Mouse (Mus musculus): ENCODE results near the gene Pts. TPM values are rescaled to one million over a fixed set of nuclear protein-coding genes. Genes with fewer than 3 reads are reported as not detected.

Gene Pts
- total RNA-seq, 4 experiments from 2014 or later: 30.9 to 41.7 (median 36.7) TPM

DNA sequence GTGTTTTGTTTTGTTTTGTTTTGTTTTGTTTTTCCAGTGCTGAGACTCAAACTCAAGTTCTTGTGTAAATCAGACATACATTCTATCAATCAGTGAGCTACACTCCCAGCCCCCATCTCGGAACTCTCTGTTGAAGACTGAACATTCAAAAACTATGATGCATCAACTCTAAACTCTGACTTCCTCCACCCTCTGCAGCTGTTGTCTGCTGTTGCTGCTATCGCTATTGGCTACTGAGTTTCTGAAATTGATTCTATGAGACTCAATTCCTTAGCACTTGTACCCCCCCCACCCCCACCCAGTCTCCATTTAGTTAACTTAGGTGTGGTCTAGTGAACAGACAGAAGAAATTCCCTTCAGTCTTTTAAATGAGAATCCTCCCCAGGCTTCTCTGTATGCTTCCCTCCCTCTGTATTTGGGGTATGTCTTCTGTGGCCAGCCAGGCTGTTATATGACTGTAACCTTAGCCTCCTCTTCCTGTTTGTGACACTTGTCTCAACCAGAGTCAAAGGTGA lies 36.9 kb downstream of the Pts start:
- DNase-seq (ENCODE audit: low spot score): no peak

DNA sequence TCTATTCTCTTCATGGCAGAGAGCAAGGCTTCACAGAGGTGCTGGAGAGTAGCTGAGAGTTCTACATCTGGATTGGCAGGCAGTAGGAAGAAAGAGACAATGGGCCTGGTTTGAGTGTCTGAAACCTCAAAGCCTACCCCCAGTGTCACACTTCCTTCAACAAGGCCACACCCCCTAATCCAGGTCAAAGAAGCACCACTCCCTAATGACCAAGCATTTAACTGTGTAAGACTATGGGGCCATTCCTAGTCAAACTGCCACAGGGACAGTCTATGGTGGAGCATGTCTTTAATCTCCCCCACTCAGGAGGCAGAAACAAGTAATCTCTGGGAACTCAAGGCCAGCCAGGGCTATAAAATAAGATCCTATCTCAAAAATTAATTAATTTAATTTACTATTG lies 37.7 kb downstream of the Pts start:
- no peak for DNase-seq (ENCODE audit: low spot score)

DNA sequence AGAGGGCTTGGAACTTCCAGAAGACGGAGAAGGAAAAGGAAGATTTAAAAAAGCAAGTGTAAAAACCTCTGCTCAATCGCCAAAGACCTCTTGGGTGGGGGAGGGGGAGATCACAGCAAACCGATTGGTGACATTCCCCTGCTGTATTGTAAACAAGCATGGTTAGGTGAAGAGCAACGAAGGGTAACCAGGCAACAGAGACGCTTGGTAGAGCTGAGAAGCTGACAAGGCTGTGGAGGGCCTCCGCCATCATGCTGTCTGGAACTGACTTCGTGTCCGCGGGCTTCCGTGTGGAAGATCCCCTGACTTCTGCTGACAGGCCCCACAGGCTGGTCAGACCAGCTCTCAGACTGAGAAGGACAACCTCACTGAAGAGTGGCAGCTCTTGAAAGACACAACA lies 43.0 kb downstream of the Pts start:
- DNase-seq (ENCODE audit: low spot score): no peak

DNA sequence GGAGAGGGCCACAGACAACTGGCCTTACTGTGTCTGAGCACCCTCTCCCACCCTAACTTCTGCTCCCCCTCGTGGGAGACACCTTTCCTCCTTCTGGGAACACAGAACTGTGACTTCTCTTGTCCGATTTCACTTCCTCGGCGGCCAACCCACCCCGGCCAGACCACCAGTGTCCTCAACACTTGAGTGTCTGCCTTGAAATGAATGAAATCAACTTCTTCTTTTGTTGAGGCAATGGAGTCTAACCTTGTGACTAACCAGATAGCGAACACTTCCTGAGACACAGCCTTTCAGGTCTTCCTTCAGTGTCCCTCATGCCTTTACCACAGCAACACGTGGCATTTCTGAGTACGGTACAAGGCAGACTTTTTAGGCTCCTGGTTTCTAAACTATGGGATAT lies 45.8 kb downstream of the Pts start:
- no peak for DNase-seq (ENCODE audit: low spot score)

DNA sequence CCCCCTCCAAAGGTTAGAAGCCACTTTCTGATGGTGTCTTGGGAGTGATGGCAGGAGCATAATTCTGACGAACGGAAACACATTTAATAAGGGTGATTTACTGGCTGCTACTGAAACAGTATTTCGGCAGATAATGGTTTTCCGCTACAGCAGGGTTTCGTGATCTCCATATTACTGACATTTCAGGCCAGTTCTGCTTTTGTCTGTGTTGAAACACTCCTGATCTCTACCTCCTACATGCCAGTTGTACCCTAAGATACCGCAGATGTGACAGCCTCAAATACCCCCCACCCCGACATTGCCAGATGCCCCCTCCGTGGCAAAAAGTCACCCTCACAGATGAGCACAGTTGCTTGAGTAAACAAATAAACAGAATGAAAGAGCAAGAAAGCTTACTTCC lies 49.0 kb downstream of the Pts start:
- no peak for DNase-seq (ENCODE audit: low spot score)

DNA sequence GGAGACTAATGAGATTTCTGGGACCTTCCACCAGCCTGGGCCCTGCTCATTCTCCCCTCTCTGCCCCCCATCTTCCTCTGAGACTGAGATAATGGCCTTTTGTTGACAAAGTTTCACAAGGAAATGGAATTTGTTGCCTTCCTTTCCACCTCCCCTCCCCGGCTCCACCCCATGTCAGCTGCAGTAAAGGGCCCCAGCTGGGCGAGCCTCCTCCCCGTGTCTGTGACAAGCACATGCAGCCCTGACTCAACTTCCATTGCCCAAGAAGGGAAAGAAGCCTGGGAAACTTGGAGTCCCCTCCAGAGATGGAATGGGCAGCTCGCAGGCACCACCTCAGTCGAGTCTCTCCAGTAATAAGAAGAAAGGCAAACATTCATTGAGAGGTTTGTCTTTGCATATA lies 49.7 kb downstream of the Pts start:
- DNase-seq (ENCODE audit: low spot score): no peak

DNA sequence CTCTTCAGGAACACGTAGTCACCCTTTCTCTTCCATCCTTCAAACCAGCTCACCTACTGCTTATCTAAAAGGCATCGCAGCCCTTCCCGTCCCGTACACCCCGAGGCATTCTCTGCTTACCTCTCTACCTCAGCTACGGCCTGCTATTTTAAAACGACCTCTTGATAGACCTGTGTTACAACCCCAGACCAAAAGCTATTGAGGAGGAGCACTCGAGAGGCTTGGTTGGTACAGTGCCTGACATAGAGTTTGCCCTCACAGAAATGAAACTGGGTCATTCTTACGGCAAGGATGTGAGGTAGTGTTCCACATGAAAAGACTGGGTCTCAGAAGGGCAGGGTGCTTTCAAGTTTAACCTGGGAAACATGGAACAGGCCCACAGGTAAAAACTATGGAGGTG lies 51.3 kb downstream of the Pts start:
- DNase-seq (ENCODE audit: low spot score): no peak

DNA sequence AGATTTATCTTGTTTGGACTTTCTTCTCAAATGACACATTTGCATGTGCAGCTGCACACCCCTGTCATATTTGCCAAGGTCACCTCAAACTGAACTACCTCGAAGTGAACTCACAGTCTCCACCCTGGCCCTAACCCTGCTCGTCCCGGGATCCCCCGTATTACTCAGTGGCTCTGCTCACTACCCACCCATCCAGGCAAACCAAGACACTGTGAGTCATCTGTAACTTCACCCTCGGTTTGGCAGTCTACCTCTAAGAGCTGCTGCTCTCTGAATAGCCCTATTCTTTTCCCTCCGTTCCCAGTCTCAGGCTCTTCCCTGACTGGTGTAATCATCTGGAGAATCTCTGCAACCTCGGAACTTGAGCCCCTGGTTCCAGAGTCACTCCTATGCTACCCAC lies 51.9 kb downstream of the Pts start:
- DNase-seq (ENCODE audit: low spot score): no peak

DNA sequence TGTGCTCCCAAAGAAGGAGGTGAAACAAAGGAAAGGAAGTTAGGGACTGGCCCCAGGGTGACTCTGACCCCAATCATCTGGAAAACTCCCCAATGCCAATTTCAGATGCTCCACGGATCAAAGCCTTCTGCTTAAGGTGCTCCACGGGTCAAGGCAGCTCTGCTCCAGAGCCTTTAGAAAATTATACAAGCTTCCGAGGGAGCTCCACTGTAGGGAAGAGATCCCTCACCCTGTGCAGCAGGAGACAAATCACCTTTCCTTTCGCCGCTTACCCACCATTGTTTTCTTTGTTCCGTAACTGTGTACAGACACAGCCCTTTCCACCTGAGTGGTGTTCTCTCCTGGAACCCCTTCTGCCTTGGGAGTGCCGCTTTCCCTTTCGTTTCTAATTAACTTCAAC lies 52.8 kb downstream of the Pts start:
- no peak for DNase-seq (ENCODE audit: low spot score)

DNA sequence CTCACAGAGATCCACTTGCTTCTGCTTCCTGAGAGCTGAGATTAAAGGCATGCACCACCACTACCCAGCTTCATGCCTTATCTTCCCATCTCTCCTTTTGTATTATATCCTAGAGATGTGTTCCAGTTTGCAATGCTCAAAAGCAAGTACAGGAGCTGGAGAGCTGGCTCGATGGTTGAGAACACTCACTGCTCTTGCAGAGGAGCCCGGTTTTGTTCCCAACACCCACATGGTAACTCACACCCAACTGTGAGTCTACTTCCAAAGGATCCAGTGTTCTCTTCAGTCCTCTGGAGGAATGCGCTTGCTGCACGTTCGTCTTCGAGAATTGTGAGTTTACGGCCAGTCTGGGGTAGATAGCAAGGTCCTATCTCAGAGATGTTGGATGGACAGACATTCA lies 53.2 kb downstream of the Pts start:
- no peak for DNase-seq (ENCODE audit: low spot score)

Other genes starting within 250 kb of the Pts start
- 100 to 1,000 TPM; 421 to 573 (median 516) TPM for gene Rpl10-ps3, start 183.8 kb downstream of the Pts start, total RNA-seq (2022)
- 1 to 10 TPM in 3 of 4 experiments, under 1 TPM in 1; 0.87 to 2.5 (median 1.8) TPM for gene Plet1, start 34.2 kb downstream of the Pts start, total RNA-seq (2022)
- gene Il18, start 26.1 kb upstream of the Pts start, total RNA-seq (2022): 1 to 10 TPM in 3 of 4 experiments, under 1 TPM in 1; 0.54 to 2.0 (median 1.5) TPM
- under 1 TPM; 0.24 to 0.50 (median 0.45) TPM for gene Bco2, start 26.5 kb upstream of the Pts start, total RNA-seq (2022)
- gene Tex12, start 32.6 kb upstream of the Pts start, total RNA-seq (2022): not detected
- 100 to 1,000 TPM; 662 to 705 (median 698) TPM for gene Sdhd, start 75.1 kb upstream of the Pts start, total RNA-seq (2022)
- 100 to 1,000 TPM; 264 to 310 (median 279) TPM for gene Timm8b, start 75.2 kb upstream of the Pts start, total RNA-seq (2022)
- gene Pih1d2, start 88.6 kb upstream of the Pts start, total RNA-seq (2022): under 1 TPM; 0.38 to 0.63 (median 0.53) TPM
- gene Nkapd1, start 88.7 kb upstream of the Pts start, total RNA-seq (2022): 10 to 100 TPM; 10.7 to 13.4 (median 11.9) TPM
- 100 to 1,000 TPM; 333 to 412 (median 402) TPM for gene Dlat, start 131.1 kb upstream of the Pts start, total RNA-seq (2022)
- gene Dixdc1, start 210.8 kb upstream of the Pts start, total RNA-seq (2022): 10 to 100 TPM in 1 of 4 experiments, 1 to 10 TPM in 3; 5.3 to 12.8 (median 6.1) TPM
- gene 2310030G06Rik, start 217.8 kb upstream of the Pts start, total RNA-seq (2022): 1 to 10 TPM; 2.8 to 6.4 (median 4.9) TPM
- gene Cryab, start 222.6 kb upstream of the Pts start, total RNA-seq (2022): 1,000 to 10,000 TPM; 3,411 to 4,078 (median 3,658) TPM
- gene Hspb2, start 223.6 kb upstream of the Pts start, total RNA-seq (2022): 100 to 1,000 TPM; 150 to 156 (median 152) TPM
- gene Fdxacb1, start 239.5 kb upstream of the Pts start, total RNA-seq (2022): 1 to 10 TPM; 4.9 to 6.9 (median 5.1) TPM
- 10 to 100 TPM in 3 of 4 experiments, 1 to 10 TPM in 1; 8.2 to 12.5 (median 11.4) TPM for gene Alg9, start 246.3 kb upstream of the Pts start, total RNA-seq (2022)
- 10 to 100 TPM; 12.0 to 15.6 (median 13.6) TPM for gene 1110032A03Rik, start 246.8 kb upstream of the Pts start, total RNA-seq (2022)